ENCODE assay signal across 15 mouse cellular contexts in genomic region chr12:27576109-27576700, GRCm38 (mm10).
DNase-seq lines count a peak whose midpoint lies in the region; ATAC-seq and TF ChIP-seq lines count a peak whose summit lies in the region.
"Had no signal": no experiment of that assay in that cellular context is flagged by ENCODE, and none has a peak within 500 bp of the region (broad histone marks: within the 10 kb centered on the region; RNA-seq: fewer than 3 reads in every experiment).

No protein-coding gene starts in this region.

- peak overlapping the region; percentile 80 for H3K27ac ChIP-seq in midbrain, embryonic 10.5 days (replicated peaks)
- no peak overlapping the region for H3K27ac ChIP-seq in midbrain, postnatal 0 days (ENCODE audit: low read depth, low read length)
- peak overlapping the region; percentile 56 for H3K27ac ChIP-seq in midbrain, embryonic 14.5 days (replicated peaks; ENCODE audit: low read depth, low read length)
- H3K27ac ChIP-seq: embryonic facial prominence, embryonic 13.5 days; liver, embryonic 12.5 days had no signal

- H3K4me2 ChIP-seq in midbrain, postnatal 0 days (ENCODE audit: low read depth, low read length, poor library complexity, severe bottlenecking) = no peak overlapping the region
- no peak overlapping the region for H3K4me2 ChIP-seq in midbrain, embryonic 14.5 days (ENCODE audit: low read length)
- H3K4me2 ChIP-seq: embryonic facial prominence, embryonic 13.5 days; liver, embryonic 12.5 days had no signal

- DNase-seq in midbrain, embryonic 10.5 days (ENCODE audit: low spot score) = peak; percentile 27
- no peak for DNase-seq in midbrain, postnatal 0 days (ENCODE audit: low spot score)
- DNase-seq in forelimb bud, embryonic 11.5 days (ENCODE audit: low read depth, low spot score) = peak; percentile 40
- peak; percentile 62 for DNase-seq in midbrain, embryonic 14.5 days
- DNase-seq in gastrocnemius, postnatal 25 days = no peak
- DNase-seq in heart, postnatal 36 days = no peak
- DNase-seq in cerebellum, postnatal 4 days (ENCODE audit: low spot score in 2 of 2) = no peak
- DNase-seq: cerebellum, adult 8-10 months; heart, adult 11 months; heart, postnatal 10 days; kidney, adult 8-10 months; right cerebral cortex, adult 18-20 months had no signal

- no peak overlapping the region for H3K9ac ChIP-seq in midbrain, postnatal 0 days (replicated peaks; ENCODE audit: low read length, poor library complexity, severe bottlenecking)
- H3K9ac ChIP-seq in midbrain, embryonic 14.5 days (replicated peaks; ENCODE audit: low read length) = no peak overlapping the region
- H3K9ac ChIP-seq: embryonic facial prominence, embryonic 13.5 days; liver, embryonic 12.5 days had no signal

- no peak overlapping the region for H3K4me3 ChIP-seq in midbrain, embryonic 10.5 days
- no peak overlapping the region for H3K4me3 ChIP-seq in midbrain, postnatal 0 days (ENCODE audit: low read depth, low read length)
- no peak overlapping the region for H3K4me3 ChIP-seq in midbrain, embryonic 14.5 days (replicated peaks; ENCODE audit: low read depth, low read length)
- H3K4me3 ChIP-seq: embryonic facial prominence, embryonic 13.5 days; liver, embryonic 12.5 days; myocyte had no signal

- no peaks in the 10 kb centered on the region for H3K36me3 ChIP-seq in midbrain, embryonic 10.5 days
- H3K36me3 ChIP-seq in midbrain, postnatal 0 days (ENCODE audit: insufficient read depth, low read length) = no peaks in the 10 kb centered on the region
- no peaks in the 10 kb centered on the region for H3K36me3 ChIP-seq in midbrain, embryonic 14.5 days (ENCODE audit: control insufficient read depth, insufficient read depth, low read length)
- H3K36me3 ChIP-seq: embryonic facial prominence, embryonic 13.5 days; liver, embryonic 12.5 days had no signal

- H3K9me3 ChIP-seq in midbrain, embryonic 10.5 days (replicated peaks) = no peaks in the 10 kb centered on the region
- H3K9me3 ChIP-seq in midbrain, postnatal 0 days (ENCODE audit: low read length) = no peaks in the 10 kb centered on the region
- H3K9me3 ChIP-seq in midbrain, embryonic 14.5 days (ENCODE audit: control insufficient read depth, low read length) = no peaks in the 10 kb centered on the region
- H3K9me3 ChIP-seq: embryonic facial prominence, embryonic 13.5 days; liver, embryonic 12.5 days had no signal

- H3K27me3 ChIP-seq in midbrain, embryonic 10.5 days (ENCODE audit: low read depth, poor library complexity, severe bottlenecking) = no peaks in the 10 kb centered on the region
- H3K27me3 ChIP-seq in midbrain, postnatal 0 days (ENCODE audit: insufficient read depth, low read length) = no peaks in the 10 kb centered on the region
- H3K27me3 ChIP-seq in midbrain, embryonic 14.5 days (ENCODE audit: control insufficient read depth, insufficient read depth, low read length) = no peaks in the 10 kb centered on the region
- H3K27me3 ChIP-seq: embryonic facial prominence, embryonic 13.5 days; liver, embryonic 12.5 days had no signal

- peaks cover 24% of the 10 kb centered on the region for H3K4me1 ChIP-seq in midbrain, embryonic 10.5 days
- H3K4me1 ChIP-seq in midbrain, postnatal 0 days (ENCODE audit: insufficient read depth, low read length) = peaks cover 8% of the 10 kb centered on the region; the same call in 1 of the 2 replicates
- H3K4me1 ChIP-seq in midbrain, embryonic 14.5 days (ENCODE audit: control insufficient read depth, insufficient read depth, low read length) = peaks cover 12% of the 10 kb centered on the region; the same call in 1 of the 2 replicates
- H3K4me1 ChIP-seq: liver, embryonic 12.5 days had no signal

- intact Hi-C loops in heart, postnatal 36 days (cut with DNase I) = no loop called here

- 77% methylated on average over 3 of the region's 3 CpGs for WGBS in midbrain, embryonic 10.5 days
- 57% methylated on average over 3 of the region's 3 CpGs for WGBS in midbrain, postnatal 0 days
- 49% methylated on average over 3 of the region's 3 CpGs for WGBS in midbrain, embryonic 14.5 days

- TF ChIP-seq CTCF in midbrain, postnatal 0 days (IDR thresholded peaks at IDR 0.05) = no peak

- ATAC-seq in midbrain, postnatal 0 days (ENCODE audit: low FRiP score) = no peak
- peak; percentile 53; the same call in 1 of the 2 replicates for ATAC-seq in midbrain, embryonic 14.5 days (ENCODE audit: low FRiP score, low TSS enrichment)
- ATAC-seq: liver, embryonic 12.5 days had no signal

Comparison
In these comparisons a context has a peak if more than half of its experiments do, and no peak if none do; other contexts are left out.
1. DNase-seq: peak in midbrain, embryonic 10.5 days (single experiment), forelimb bud, embryonic 11.5 days (single experiment) and midbrain, embryonic 14.5 days (single experiment); none in midbrain, postnatal 0 days (single experiment), gastrocnemius, postnatal 25 days (single experiment), heart, postnatal 36 days (0 of 2) and cerebellum, postnatal 4 days (0 of 2).